9 mouse cellular contexts compared by ENCODE assay signal in the genomic region with DNA sequence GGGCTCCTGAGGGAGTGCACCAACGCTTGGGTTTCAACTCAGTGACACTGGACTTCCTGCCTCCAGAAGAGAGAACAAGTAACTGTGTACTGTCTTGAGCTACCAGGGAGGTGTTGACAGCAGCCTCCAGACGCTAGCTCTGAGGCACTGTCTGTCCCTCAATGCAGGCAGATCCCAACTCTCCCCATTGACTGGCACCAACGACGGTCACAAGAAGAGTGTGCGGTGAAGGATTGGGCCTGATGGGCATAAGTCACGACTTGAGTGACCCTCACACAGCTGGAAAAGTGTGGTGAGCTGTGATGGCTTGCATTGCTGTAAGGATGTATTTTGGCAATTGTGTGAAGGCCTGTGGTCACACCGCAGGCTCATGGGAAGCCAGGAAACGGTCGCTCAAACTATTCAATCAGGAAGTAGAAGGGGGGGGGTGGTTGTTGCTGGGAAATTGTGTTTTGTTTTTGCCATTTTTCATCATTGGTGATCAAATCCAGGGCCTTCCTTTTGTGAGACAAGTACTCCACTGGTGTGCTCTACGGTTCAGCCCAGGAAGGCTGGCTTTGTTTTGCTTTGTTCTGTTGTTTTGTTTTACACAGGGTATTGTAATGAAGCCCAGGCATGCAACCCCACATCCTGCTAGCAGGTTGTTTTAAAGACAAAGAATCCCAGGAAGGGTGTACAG. TPM values are rescaled to one million over a fixed set of nuclear protein-coding genes. Genes with fewer than 3 reads are reported as not detected.
DNase-seq lines count a peak whose midpoint lies in the region; ATAC-seq and TF ChIP-seq lines count a peak whose summit lies in the region.
"Had no signal": no experiment of that assay in that cellular context is flagged by ENCODE, and none has a peak within 500 bp of the region (broad histone marks: within the 10 kb centered on the region; RNA-seq: fewer than 3 reads in every experiment).

No protein-coding gene starts in this region.

- H3K9ac ChIP-seq in midbrain, embryonic 11.5 days (ENCODE audit: low read length) = no peak overlapping the region
- H3K9ac ChIP-seq in midbrain, embryonic 14.5 days (replicated peaks; ENCODE audit: low read length) = no peak overlapping the region
- no peak overlapping the region for H3K9ac ChIP-seq in liver, embryonic 11.5 days (ENCODE audit: low read depth, low read length)

- no peaks in the 10 kb centered on the region for H3K27me3 ChIP-seq in midbrain, embryonic 11.5 days (ENCODE audit: control insufficient read depth, insufficient read depth, low read length)
- H3K27me3 ChIP-seq in midbrain, embryonic 14.5 days (ENCODE audit: control insufficient read depth, insufficient read depth, low read length) = no peaks in the 10 kb centered on the region
- H3K27me3 ChIP-seq in liver, embryonic 11.5 days (replicated peaks; ENCODE audit: control insufficient read depth, insufficient read depth, low read length) = no peaks in the 10 kb centered on the region

- no peak overlapping the region for H3K4me3 ChIP-seq in midbrain, embryonic 11.5 days (ENCODE audit: low read depth, low read length)
- no peak overlapping the region for H3K4me3 ChIP-seq in midbrain, embryonic 14.5 days (replicated peaks; ENCODE audit: low read depth, low read length)
- H3K4me3 ChIP-seq in liver, embryonic 11.5 days (ENCODE audit: low read depth, low read length) = no peak overlapping the region
- H3K4me3 ChIP-seq in olfactory bulb, adult 2 months (ENCODE audit: insufficient read depth, low read depth, low read length) = no peak overlapping the region

- no peak for ATAC-seq in midbrain, embryonic 11.5 days (ENCODE audit: low FRiP score)
- ATAC-seq in midbrain, embryonic 14.5 days (ENCODE audit: low FRiP score, low TSS enrichment) = no peak
- peak; percentile 79 for ATAC-seq in common myeloid progenitor, adult 5-6 weeks (replicated peaks; ENCODE audit: low read depth, poor library complexity, severe bottlenecking)
- ATAC-seq in liver, embryonic 11.5 days (replicated peaks; ENCODE audit: low FRiP score) = 0 out of 2 replicates have a peak, but pooled peaks have one; percentile 19

- WGBS in midbrain, embryonic 11.5 days = 77% methylated on average over 10 of the region's 10 CpGs
- WGBS in midbrain, embryonic 14.5 days = 72% methylated on average over 10 of the region's 10 CpGs
- WGBS in liver, embryonic 11.5 days = 46% methylated on average over 10 of the region's 10 CpGs
- 76% methylated on average over 10 of the region's 10 CpGs for WGBS in olfactory bulb, adult 2 months

- no peak overlapping the region for H3K4me2 ChIP-seq in midbrain, embryonic 11.5 days
- H3K4me2 ChIP-seq in midbrain, embryonic 14.5 days (ENCODE audit: low read length) = no peak overlapping the region
- H3K4me2 ChIP-seq in liver, embryonic 11.5 days = no peak overlapping the region

- TF ChIP-seq CTCF in olfactory bulb, adult 2 months (IDR thresholded peaks at IDR 0.05; ENCODE audit: insufficient read depth, low read depth, low read length) = no peak

- H3K27ac ChIP-seq in midbrain, embryonic 11.5 days (ENCODE audit: low read depth, low read length) = no peak overlapping the region
- no peak overlapping the region for H3K27ac ChIP-seq in midbrain, embryonic 14.5 days (replicated peaks; ENCODE audit: low read depth, low read length)
- H3K27ac ChIP-seq in liver, embryonic 11.5 days (ENCODE audit: low read depth, low read length) = peak overlapping the region; percentile 14; the same call in 1 of the 2 replicates
- H3K27ac ChIP-seq in olfactory bulb, adult 2 months (ENCODE audit: insufficient read depth, low read depth, low read length) = peak overlapping the region; percentile 30; the same call in 1 of the 2 replicates

- no peaks in the 10 kb centered on the region for H3K36me3 ChIP-seq in midbrain, embryonic 11.5 days (ENCODE audit: control insufficient read depth, insufficient read depth, low read length)
- H3K36me3 ChIP-seq in midbrain, embryonic 14.5 days (ENCODE audit: control insufficient read depth, insufficient read depth, low read length) = no peaks in the 10 kb centered on the region
- H3K36me3 ChIP-seq in liver, embryonic 11.5 days (ENCODE audit: control insufficient read depth, insufficient read depth, low read length) = no peaks in the 10 kb centered on the region

- H3K9me3 ChIP-seq in midbrain, embryonic 11.5 days (ENCODE audit: control insufficient read depth, low read length) = no peaks in the 10 kb centered on the region
- H3K9me3 ChIP-seq in midbrain, embryonic 14.5 days (ENCODE audit: control insufficient read depth, low read length) = no peaks in the 10 kb centered on the region
- no peaks in the 10 kb centered on the region for H3K9me3 ChIP-seq in liver, embryonic 11.5 days (ENCODE audit: control insufficient read depth, low read length)

- H3K4me1 ChIP-seq in midbrain, embryonic 11.5 days (ENCODE audit: control insufficient read depth, insufficient read depth, low read length) = no peaks in the 10 kb centered on the region
- no peaks in the 10 kb centered on the region for H3K4me1 ChIP-seq in midbrain, embryonic 14.5 days (ENCODE audit: control insufficient read depth, insufficient read depth, low read length)
- 0 out of 2 replicates have a peak, but pooled peaks cover 2% of the 10 kb centered on the region for H3K4me1 ChIP-seq in liver, embryonic 11.5 days (replicated peaks; ENCODE audit: control insufficient read depth, insufficient read depth, low read length)
- H3K4me1 ChIP-seq in olfactory bulb, adult 2 months (ENCODE audit: control insufficient read depth, insufficient read depth, low read length) = no peaks in the 10 kb centered on the region

- peak; percentile 81 for DNase-seq in midbrain, embryonic 11.5 days (ENCODE audit: low spot score, missing footprints)
- no peak for DNase-seq in midbrain, embryonic 14.5 days
- no peak for DNase-seq in liver, embryonic 11.5 days (ENCODE audit: low spot score)
- DNase-seq in right cerebral cortex, postnatal 36 days (ENCODE audit: low spot score in 2 of 2) = no peak
- no peak for DNase-seq in adrenal gland, postnatal 10 days
- DNase-seq: spleen, adult 18-20 months had no signal

- no peak for TF ChIP-seq POLR2A in olfactory bulb, adult 2 months (IDR thresholded peaks at IDR 0.05; ENCODE audit: insufficient read depth, low read depth, low read length)

RNA-seq across cellular contexts. Expression of gene Scgb3a1, which starts 4.5 kb away (rescaled TPM):
- not detected in 2 replicates for polyA plus RNA-seq in midbrain, embryonic 11.5 days (2014; fragmentation: Nextera tagmentation; extraction: Ambion mirVana)
- not detected in 2 replicates for polyA plus RNA-seq in midbrain, embryonic 14.5 days (2014; fragmentation: Nextera tagmentation; extraction: Ambion mirVana)
- total RNA-seq in common myeloid progenitor, adult 5-6 weeks (2017) = not detected in 2 replicates
- not detected in 2 replicates for polyA plus RNA-seq in liver, embryonic 11.5 days (2014; fragmentation: Nextera tagmentation; extraction: Ambion mirVana)
- polyA plus RNA-seq in olfactory bulb, adult 2 months (2012; ENCODE audit: insufficient read depth, insufficient read length, low replicate concordance, missing spikeins) = not detected in 2 replicates
- not detected for total RNA-seq in adrenal gland, postnatal 10 days (2021)
- polyA plus RNA-seq: embryonic facial prominence, embryonic 14.5 days had no signal

RNA-seq across cellular contexts. Expression of gene Flt4, which starts 49.9 kb away (rescaled TPM):
- 2.4 and 2.6 TPM in 2 replicates for polyA plus RNA-seq in midbrain, embryonic 11.5 days (2014; fragmentation: Nextera tagmentation; extraction: Ambion mirVana)
- 1.1 and 2.1 TPM in 2 replicates for polyA plus RNA-seq in midbrain, embryonic 14.5 days (2014; fragmentation: Nextera tagmentation; extraction: Ambion mirVana)
- 0.09 TPM in 1 of 2 replicates, not detected in the other for total RNA-seq in common myeloid progenitor, adult 5-6 weeks (2017)
- 9.2 and 9.9 TPM in 2 replicates for polyA plus RNA-seq in liver, embryonic 11.5 days (2014; fragmentation: Nextera tagmentation; extraction: Ambion mirVana)
- polyA plus RNA-seq in olfactory bulb, adult 2 months (2012; ENCODE audit: insufficient read depth, insufficient read length, low replicate concordance, missing spikeins) = not detected in 2 replicates
- total RNA-seq in adrenal gland, postnatal 10 days (2021) = 10 to 100 TPM; 18.7 to 18.9 TPM

RNA-seq across cellular contexts. Expression of gene Cnot6, which starts 53.6 kb away (rescaled TPM):
- polyA plus RNA-seq in midbrain, embryonic 11.5 days (2014; fragmentation: Nextera tagmentation; extraction: Ambion mirVana) = 55.9 and 60.1 TPM in 2 replicates
- polyA plus RNA-seq in midbrain, embryonic 14.5 days (2014; fragmentation: Nextera tagmentation; extraction: Ambion mirVana) = 55.9 and 57.6 TPM in 2 replicates
- 96.7 and 119 TPM in 2 replicates for total RNA-seq in common myeloid progenitor, adult 5-6 weeks (2017)
- polyA plus RNA-seq in liver, embryonic 11.5 days (2014; fragmentation: Nextera tagmentation; extraction: Ambion mirVana) = 34.8 and 35.9 TPM in 2 replicates
- polyA plus RNA-seq in olfactory bulb, adult 2 months (2012; ENCODE audit: insufficient read depth, insufficient read length, low replicate concordance, missing spikeins) = 133 and 186 TPM in 2 replicates
- 10 to 100 TPM; 51.1 to 61.2 TPM for total RNA-seq in adrenal gland, postnatal 10 days (2021)

Comparison
In these comparisons a context has a peak if more than half of its experiments do, and no peak if none do; other contexts are left out.
1. ATAC-seq: peak in common myeloid progenitor, adult 5-6 weeks (single experiment) and liver, embryonic 11.5 days (single experiment); none in midbrain, embryonic 11.5 days (single experiment) and midbrain, embryonic 14.5 days (single experiment).
2. H3K27ac ChIP-seq: peak in liver, embryonic 11.5 days (single experiment) and olfactory bulb, adult 2 months (single experiment); none in midbrain, embryonic 11.5 days (single experiment) and midbrain, embryonic 14.5 days (single experiment).